Mouse (Mus musculus) small intestine, adult 2 months (tissue): ENCODE results near the gene Marveld3. TPM values are rescaled to one million over a fixed set of nuclear protein-coding genes. Genes with fewer than 3 reads are reported as not detected.

ENCODE experiments used
- H3K27ac ChIP-seq: fragments of 200-500 bp; 2 replicates; pipeline ENCODE4 v1.5.1; 2012; ENCODE audit warnings: low read depth, low read length, control low read depth, inconsistent platforms; ENCODE audit not compliant: insufficient read depth
- H3K27me3 ChIP-seq: fragments of 200-500 bp; 2 replicates; pipeline ENCODE4 v1.6.1; 2012; ENCODE audit warnings: mild to moderate bottlenecking, moderate library complexity, low read length, inconsistent platforms; ENCODE audit not compliant: control insufficient read depth, insufficient read depth
- H3K36me3 ChIP-seq: fragments of 200-500 bp; 2 replicates; pipeline ENCODE4 v1.6.1; 2012; ENCODE audit warnings: mild to moderate bottlenecking, low read length, control low read depth, inconsistent platforms; ENCODE audit not compliant: control insufficient read depth, insufficient read depth
- H3K4me1 ChIP-seq: fragments of 200-500 bp; 2 replicates; pipeline ENCODE4 v1.6.1; 2012; ENCODE audit warnings: low read length, inconsistent platforms, mixed read lengths; ENCODE audit not compliant: control insufficient read depth, insufficient read depth, insufficient read length
- H3K4me3 ChIP-seq: fragments of 200-500 bp; 2 replicates; pipeline ENCODE4 v1.5.1; 2012; ENCODE audit warnings: low read depth, mild to moderate bottlenecking, control low read depth, inconsistent platforms, low read length, moderate library complexity
- CTCF ChIP-seq: fragments of 200-500 bp; IDR thresholded peaks from 2 replicates; pipeline ENCODE4 v1.5.1; 2012; ENCODE audit warnings: low read depth, mild to moderate bottlenecking, control low read depth, inconsistent platforms, low read length, moderate library complexity, mixed read lengths; ENCODE audit not compliant: insufficient replicate concordance, insufficient read length; ENCODE audit errors: extremely low read depth
- POLR2A ChIP-seq: fragments of 200-500 bp; IDR thresholded peaks from 2 replicates; pipeline ENCODE4 v1.6.1; 2012; ENCODE audit warnings: low read depth, mild to moderate bottlenecking, control low read depth, inconsistent platforms, low read length, moderate library complexity
- WGBS: fragments of 180-500 bp; shearing (Covaris S2); methylation state at CpG from one replicate; pipeline ENCODE4 v1.1.7; 2018; 5-methylcytosine and 5-hydroxymethylcytosine counted together
- polyA plus RNA-seq: library from polyadenylated mRNA; depleted of rRNA; stranded (reverse); fragments of >200 nt; gene quantifications from 2 replicates; pipeline ENCODE4 v1.2.3, GENCODE M21; 2012

Marveld3 gene
- polyA plus RNA-seq, 1 experiment, result 48.7 TPM

DNA sequence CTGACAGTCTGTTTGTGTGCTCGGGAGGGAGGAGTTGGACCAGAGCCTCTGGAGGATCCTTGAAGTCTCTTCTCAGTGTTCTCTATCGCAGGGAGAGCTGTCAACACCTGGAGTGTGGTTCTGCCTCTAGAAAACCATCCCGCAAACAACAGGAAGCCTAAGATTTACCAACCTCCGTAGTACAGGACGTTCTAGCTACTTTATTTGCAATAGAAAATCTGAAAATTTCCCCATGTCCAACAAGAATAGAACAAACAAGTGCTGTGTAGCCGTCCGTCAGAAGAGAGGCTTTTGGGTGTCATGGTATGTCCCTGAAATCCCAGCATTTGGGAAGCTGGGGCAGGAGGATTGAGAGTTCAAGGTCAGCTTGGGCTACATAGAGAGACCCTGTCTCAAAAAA lies 25.8 kb upstream of the Marveld3 start:
- Histone ChIP-seq H3K27me3 (no peaks in the 10 kb centered on the region), H3K27ac (no peak overlapping the region), H3K36me3 (no peaks in the 10 kb centered on the region), H3K4me3 (no peak overlapping the region), H3K4me1 (peaks cover 4% of the 10 kb centered on the region; the same call in 1 of the 2 replicates)
- no peak for TF ChIP-seq POLR2A
- no peak for TF ChIP-seq CTCF
- WGBS, result 35% methylated on average over 7 of the region's 7 CpGs

DNA sequence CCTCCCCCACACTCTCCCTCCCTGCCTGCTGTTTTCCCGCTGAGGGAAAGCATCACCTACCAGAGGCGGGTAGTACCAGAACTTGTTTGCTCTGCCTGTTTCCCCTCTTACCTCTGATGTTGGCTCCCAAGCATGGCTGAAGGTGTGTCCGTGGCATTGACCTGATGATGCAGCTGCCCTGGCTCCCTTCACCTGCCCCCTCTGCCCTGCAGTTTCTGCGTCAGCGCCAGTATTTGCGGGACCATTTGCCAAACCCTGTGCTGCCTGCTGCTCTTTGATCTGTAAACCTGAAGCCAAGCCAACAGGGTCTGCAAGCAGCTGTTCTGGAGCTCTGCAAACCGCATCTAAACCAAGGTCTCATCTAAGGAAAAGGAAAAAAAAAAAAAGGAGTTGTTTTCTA lies 24.4 kb upstream of the Marveld3 start:
- Histone ChIP-seq H3K27me3 (no peaks in the 10 kb centered on the region), H3K36me3 (no peaks in the 10 kb centered on the region), H3K4me1 (peaks cover 4% of the 10 kb centered on the region; the same call in 1 of the 2 replicates), H3K4me3 (no peak overlapping the region), H3K27ac (no peak overlapping the region)
- 22% methylated on average over 7 of the region's 7 CpGs for whole genome bisulfite sequencing
- no peak for TF ChIP-seq POLR2A
- TF ChIP-seq CTCF, result no peak

DNA sequence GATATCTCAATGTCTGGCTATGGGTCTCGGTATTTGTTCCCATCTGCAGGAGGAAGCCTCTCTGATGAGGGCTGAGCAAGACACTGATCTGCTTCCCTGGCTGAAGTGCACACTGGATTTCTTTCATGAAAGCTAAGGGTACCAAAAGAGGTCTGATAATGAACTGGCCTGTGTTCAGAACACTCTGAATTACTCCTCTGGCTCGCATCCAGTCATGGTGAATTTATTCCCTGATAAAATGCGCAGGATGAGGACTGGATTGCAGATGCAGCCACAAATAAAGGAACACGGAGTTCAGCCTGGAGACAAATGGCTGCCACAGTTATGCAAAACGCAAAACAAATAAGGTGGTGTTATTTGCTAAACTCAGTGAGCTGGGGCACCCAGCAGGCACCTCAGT lies 21.9 kb upstream of the Marveld3 start:
- Histone ChIP-seq H3K36me3 (no peaks in the 10 kb centered on the region), H3K27me3 (no peaks in the 10 kb centered on the region), H3K4me3 (no peak overlapping the region), H3K4me1 (peaks cover 4% of the 10 kb centered on the region; the same call in 1 of the 2 replicates), H3K27ac (no peak overlapping the region)
- 21% methylated on average over 5 of the region's 5 CpGs for WGBS
- no peak for TF ChIP-seq POLR2A
- no peak for TF ChIP-seq CTCF

DNA sequence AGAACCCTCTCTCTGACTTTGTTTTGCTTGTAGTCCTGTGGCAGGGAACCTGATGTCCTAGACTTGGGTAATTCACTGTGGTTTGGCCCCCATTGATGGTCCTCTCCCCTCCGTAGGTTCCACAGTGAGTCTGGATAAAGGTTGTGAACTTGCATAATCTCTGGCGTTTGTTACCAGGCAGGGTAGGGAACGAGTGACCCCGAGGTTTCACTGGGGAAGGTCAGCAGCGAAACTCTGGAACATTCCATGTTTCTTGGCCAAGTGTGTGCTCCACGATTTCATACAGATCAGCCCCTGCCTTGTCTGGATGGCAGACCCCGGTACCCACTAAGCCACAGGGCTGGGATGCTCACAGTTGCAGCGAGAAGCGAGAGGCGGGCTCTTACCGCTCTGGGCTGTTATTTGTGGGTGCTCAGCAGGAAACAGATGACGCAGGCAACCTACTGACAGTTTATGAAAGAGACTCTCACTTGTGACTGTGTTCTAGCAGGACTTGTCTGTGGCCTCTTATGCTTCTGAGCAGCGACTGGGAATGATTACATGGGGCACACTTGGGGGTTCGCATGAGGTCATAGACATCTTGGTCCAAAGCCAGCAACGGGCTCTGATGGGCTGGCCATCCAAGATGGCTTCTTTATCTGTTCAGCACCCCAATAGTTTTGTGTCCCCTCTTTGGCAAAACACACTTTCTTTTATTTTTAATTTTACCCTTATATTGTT lies 20.5 kb upstream of the Marveld3 start:
- Histone ChIP-seq H3K36me3 (no peaks in the 10 kb centered on the region), H3K27ac (no peak overlapping the region), H3K27me3 (no peaks in the 10 kb centered on the region), H3K4me1 (peaks cover 4% of the 10 kb centered on the region; the same call in 1 of the 2 replicates), H3K4me3 (no peak overlapping the region)
- WGBS, result 82% methylated on average over 15 of the region's 15 CpGs
- TF ChIP-seq CTCF (no peak), POLR2A (no peak)

DNA sequence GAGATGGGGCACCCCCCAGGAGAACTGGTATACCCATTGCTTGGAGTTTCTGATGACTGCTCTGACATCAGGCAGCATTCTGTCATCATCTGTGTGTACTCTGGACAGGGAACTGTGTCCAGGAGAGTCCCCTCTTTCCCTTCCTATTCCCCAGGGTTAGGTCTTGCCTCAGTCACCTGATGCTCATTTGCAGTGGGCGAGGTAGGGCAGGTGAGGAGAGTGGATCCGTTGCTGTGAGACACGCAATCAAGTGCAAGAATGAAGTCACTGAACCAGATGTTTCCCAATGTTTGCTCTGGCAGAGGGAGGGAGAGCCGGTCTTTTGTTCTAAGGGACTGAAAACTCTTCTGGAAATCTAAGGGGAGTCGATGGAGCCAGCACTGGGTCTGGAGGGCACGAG lies 17.3 kb upstream of the Marveld3 start:
- no peaks in the 10 kb centered on the region; the same call in 1 of the 2 replicates for H3K4me1 ChIP-seq

DNA sequence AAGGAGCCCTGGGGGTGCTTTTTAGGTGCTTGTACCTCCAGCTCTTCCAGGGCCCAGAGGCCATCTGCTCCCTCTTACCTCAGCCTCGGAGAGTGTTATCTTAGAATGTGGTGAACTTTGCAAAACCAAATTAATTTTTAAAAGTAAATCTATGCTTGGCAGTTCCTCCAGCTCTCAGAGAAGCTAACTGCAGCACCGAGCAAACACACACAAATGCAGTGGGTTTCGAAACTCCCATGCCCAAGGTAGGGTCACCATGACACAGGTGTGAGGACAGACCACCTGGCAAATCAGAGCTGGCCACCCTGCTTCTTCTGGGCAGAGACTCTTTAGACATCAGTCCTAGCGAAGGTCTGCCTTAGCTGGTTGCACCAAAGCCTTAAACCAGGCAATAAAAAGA lies 10.9 kb upstream of the Marveld3 start:
- no peaks in the 10 kb centered on the region for H3K36me3 ChIP-seq
- H3K4me3 ChIP-seq, result no peak overlapping the region
- WGBS, result 80% methylated on average over 4 of the region's 4 CpGs
- H3K27me3 ChIP-seq, result no peaks in the 10 kb centered on the region
- TF ChIP-seq POLR2A (no peak), CTCF (no peak)
- H3K4me1 ChIP-seq, result no peaks in the 10 kb centered on the region
- H3K27ac ChIP-seq, result no peak overlapping the region

More for the DNA sequence above, 17.3 kb upstream of the Marveld3 start:
- Histone ChIP-seq H3K27ac (no peak overlapping the region), H3K27me3 (no peaks in the 10 kb centered on the region), H3K4me3 (no peak overlapping the region), H3K36me3 (no peaks in the 10 kb centered on the region)
- TF ChIP-seq POLR2A (no peak), CTCF (no peak)
- 20% methylated on average over 6 of the region's 6 CpGs for WGBS

DNA sequence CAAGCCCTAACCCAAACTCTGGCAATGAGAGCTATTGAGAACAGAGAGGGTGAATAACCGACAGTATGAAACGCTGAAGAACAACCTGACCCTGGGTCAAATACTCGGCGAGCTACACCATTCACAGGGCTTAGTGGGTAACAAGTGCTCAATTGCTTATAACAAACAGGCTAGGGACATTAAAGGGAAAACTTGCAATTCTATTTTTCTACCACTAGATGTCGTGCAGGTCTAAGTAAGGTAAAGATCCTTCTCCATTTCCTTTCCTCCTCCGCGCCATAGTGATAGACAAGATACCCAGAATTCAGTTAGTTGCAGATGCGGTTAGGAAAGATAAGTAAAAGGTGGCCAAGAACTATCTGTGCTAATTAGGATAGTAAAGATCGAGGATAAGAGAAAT lies 8.3 kb upstream of the Marveld3 start:
- 3% methylated on average over 9 of the region's 9 CpGs for WGBS

More for the DNA sequence above, 8.3 kb upstream of the Marveld3 start:
- no peaks in the 10 kb centered on the region for H3K4me1 ChIP-seq
- no peak for TF ChIP-seq POLR2A
- no peak for TF ChIP-seq CTCF
- no peaks in the 10 kb centered on the region for H3K36me3 ChIP-seq
- H3K4me3 ChIP-seq, result no peak overlapping the region
- H3K27ac ChIP-seq, result no peak overlapping the region
- H3K27me3 ChIP-seq, result no peaks in the 10 kb centered on the region
